Mouse (Mus musculus) MEL (cell line): ENCODE data around the gene Cnn2. TPM values are rescaled to one million over a fixed set of nuclear protein-coding genes. Genes with fewer than 3 reads are reported as not detected.

ENCODE experiments used
- DNase-seq: peaks from one replicate; pipeline ENCODE4 v3.0.0; 2011; ENCODE audit warnings: low read depth, low spot score
- H3K27ac ChIP-seq: 2 replicates; pipeline ENCODE4 v1.5.1; 2012; ENCODE audit warnings: low read depth, mild to moderate bottlenecking, control low read depth, low read length, moderate library complexity; ENCODE audit not compliant: control insufficient read depth
- H3K27me3 ChIP-seq, 2 experiments: fragments of 150-350 bp in 1 of 2; sonication (generic) in 1 of 2; 2 replicates each; pipeline ENCODE4 v1.6.1; 2012; ENCODE audit warnings: low read length in 2 of 2, mild to moderate bottlenecking in 2 of 2, improper control_type of control experiment in 1 of 2, moderate library complexity in 1 of 2; ENCODE audit not compliant: insufficient read depth in 2 of 2, control insufficient read depth in 1 of 2
- H3K36me3 ChIP-seq, 2 experiments: 2 replicates each; pipeline ENCODE4 v1.6.1; 2012 to 2014; ENCODE audit warnings: low read length in 2 of 2, improper control_type of control experiment in 1 of 2, inconsistent platforms in 1 of 2, mild to moderate bottlenecking in 1 of 2; ENCODE audit not compliant: insufficient read depth in 2 of 2, control insufficient read depth in 1 of 2
- H3K4me1 ChIP-seq, 2 experiments: fragments of 150-350 bp in 1 of 2; sonication (generic) in 1 of 2; 2 replicates each; pipeline ENCODE4 v1.6.1; 2012; ENCODE audit warnings: low read length in 2 of 2, improper control_type of control experiment in 1 of 2, mild to moderate bottlenecking in 1 of 2; ENCODE audit not compliant: insufficient read depth in 2 of 2, control insufficient read depth in 1 of 2
- H3K4me3 ChIP-seq, 2 experiments: fragments of 150-350 bp in 1 of 2; sonication (generic) in 1 of 2; 2 replicates each; pipeline ENCODE4 v1.5.1; 2012; ENCODE audit warnings: low read depth in 2 of 2, low read length in 2 of 2, mild to moderate bottlenecking in 2 of 2, moderate library complexity in 2 of 2, control low read depth in 1 of 2, improper control_type of control experiment in 1 of 2; ENCODE audit not compliant: control insufficient read depth in 1 of 2, insufficient read depth in 1 of 2
- H3K79me2 ChIP-seq: 2 replicates; pipeline ENCODE4 v1.6.1; 2012; ENCODE audit warnings: mild to moderate bottlenecking, low read length, moderate library complexity; ENCODE audit not compliant: control insufficient read depth, poor library complexity, insufficient read depth
- H3K9ac ChIP-seq: 2 replicates; pipeline ENCODE4 v1.6.1; 2012; ENCODE audit warnings: low read depth, mild to moderate bottlenecking, control low read depth, low read length, moderate library complexity; ENCODE audit not compliant: control insufficient read depth, poor library complexity, severe bottlenecking
- H3K9me3 ChIP-seq: fragments of 150-350 bp; sonication (generic); replicated peaks from 2 replicates; pipeline ENCODE4 v1.6.1; 2012; ENCODE audit warnings: mild to moderate bottlenecking, low read length, improper control_type of control experiment, moderate library complexity; ENCODE audit not compliant: insufficient read depth
- BHLHE40 ChIP-seq: IDR thresholded peaks from 2 replicates; pipeline ENCODE4 v1.6.1; 2012; ENCODE audit warnings: low read depth, mild to moderate bottlenecking, inconsistent platforms, low read length, improper control_type of control experiment, borderline replicate concordance
- CHD1 ChIP-seq: IDR thresholded peaks from 2 replicates; pipeline ENCODE4 v1.6.1; 2012; ENCODE audit warnings: low read depth, mild to moderate bottlenecking, inconsistent platforms, low read length, improper control_type of control experiment
- CTCF ChIP-seq, 3 experiments: IDR thresholded peaks in 2 of 3; conservative IDR thresholded peaks in 1 of 3; 2 replicates each; pipeline ENCODE4 v1.5.1; 2011 to 2012; ENCODE audit warnings: low read length in 3 of 3, low read depth in 2 of 3, mild to moderate bottlenecking in 2 of 3, improper control_type of control experiment in 1 of 3, inconsistent platforms in 1 of 3, mixed read lengths in 1 of 3, moderate library complexity in 1 of 3; ENCODE audit not compliant: control insufficient read depth in 1 of 3, insufficient read depth in 1 of 3, poor library complexity in 1 of 3, severe bottlenecking in 1 of 3
- EP300 ChIP-seq, 2 experiments: IDR thresholded peaks; 2 replicates each; pipeline ENCODE4 v1.6.1; 2011; ENCODE audit warnings: improper control_type of control experiment in 2 of 2, low read length in 2 of 2, low read depth in 1 of 2, mild to moderate bottlenecking in 1 of 2
- ETS1 ChIP-seq: IDR thresholded peaks from 2 replicates; pipeline ENCODE4 v1.6.1; 2012; ENCODE audit warnings: low read depth, mild to moderate bottlenecking, inconsistent platforms, low read length, improper control_type of control experiment, moderate library complexity
- GABPA ChIP-seq: IDR thresholded peaks from 2 replicates; pipeline ENCODE4 v1.6.1; 2012; ENCODE audit warnings: low read depth, mild to moderate bottlenecking, inconsistent platforms, low read length, improper control_type of control experiment, moderate library complexity
- GATA1 ChIP-seq: IDR thresholded peaks from 2 replicates; pipeline ENCODE4 v1.6.1; 2011; ENCODE audit warnings: low read depth, low read length, improper control_type of control experiment
- HCFC1 ChIP-seq: IDR thresholded peaks from 2 replicates; pipeline ENCODE4 v1.6.1; 2012; ENCODE audit warnings: low read depth, mild to moderate bottlenecking, inconsistent platforms, low read length, improper control_type of control experiment, moderate library complexity
- KAT2A ChIP-seq: conservative IDR thresholded peaks from 2 replicates; pipeline ENCODE4 v1.6.1; 2012; ENCODE audit warnings: low read depth, low read length, improper control_type of control experiment, inconsistent platforms
- MAX ChIP-seq: IDR thresholded peaks from 2 replicates; pipeline ENCODE4 v1.6.1; 2011; ENCODE audit warnings: low read length, improper control_type of control experiment
- MAZ ChIP-seq: IDR thresholded peaks from 2 replicates; pipeline ENCODE4 v1.6.1; 2012; ENCODE audit warnings: low read depth, mild to moderate bottlenecking, inconsistent platforms, low read length, improper control_type of control experiment
- MXI1 ChIP-seq: IDR thresholded peaks from 2 replicates; pipeline ENCODE4 v1.6.1; 2011; ENCODE audit warnings: mild to moderate bottlenecking, low read depth, low read length, improper control_type of control experiment
- MYC ChIP-seq: IDR thresholded peaks from 2 replicates; pipeline ENCODE4 v1.6.1; 2011; ENCODE audit warnings: low read depth, mild to moderate bottlenecking, low read length, improper control_type of control experiment, moderate library complexity
- NRF1 ChIP-seq: IDR thresholded peaks from 2 replicates; pipeline ENCODE4 v1.6.1; 2014; ENCODE audit warnings: low read depth, mild to moderate bottlenecking, inconsistent platforms, low read length, improper control_type of control experiment, moderate library complexity; ENCODE audit not compliant: poor library complexity, insufficient read depth, severe bottlenecking
- POLR2A ChIP-seq, 2 experiments: IDR thresholded peaks; 2 replicates each; pipeline ENCODE4 v1.6.1; 2011 to 2012; ENCODE audit warnings: low read length in 2 of 2, mild to moderate bottlenecking in 2 of 2, control low read depth in 1 of 2, improper control_type of control experiment in 1 of 2, low read depth in 1 of 2, moderate library complexity in 1 of 2; ENCODE audit not compliant: control insufficient read depth in 1 of 2, insufficient read depth in 1 of 2, poor library complexity in 1 of 2
- RAD21 ChIP-seq: IDR thresholded peaks from 2 replicates; pipeline ENCODE4 v1.6.1; 2011; ENCODE audit warnings: mild to moderate bottlenecking, low read depth, low read length, improper control_type of control experiment
- RCOR1 ChIP-seq: IDR thresholded peaks from 2 replicates; pipeline ENCODE4 v1.6.1; 2012; ENCODE audit warnings: low read depth, mild to moderate bottlenecking, inconsistent platforms, low read length, improper control_type of control experiment
- SIN3A ChIP-seq: IDR thresholded peaks from 2 replicates; pipeline ENCODE4 v1.6.1; 2012; ENCODE audit warnings: low read length, improper control_type of control experiment, inconsistent platforms
- SMC3 ChIP-seq: IDR thresholded peaks from 2 replicates; pipeline ENCODE4 v1.6.1; 2011; ENCODE audit warnings: low read depth, low read length, improper control_type of control experiment
- TAL1 ChIP-seq: IDR thresholded peaks from 2 replicates; pipeline ENCODE4 v1.6.1; 2012; ENCODE audit warnings: mild to moderate bottlenecking, inconsistent platforms, low read length, moderate library complexity, mixed read lengths
- UBTF ChIP-seq: IDR thresholded peaks from 2 replicates; pipeline ENCODE4 v1.6.1; 2012; ENCODE audit warnings: low read depth, mild to moderate bottlenecking, inconsistent platforms, low read length, improper control_type of control experiment, moderate library complexity, borderline replicate concordance; ENCODE audit not compliant: insufficient read depth
- ZC3H11A ChIP-seq: IDR thresholded peaks from 2 replicates; pipeline ENCODE4 v1.6.1; 2012; ENCODE audit warnings: low read depth, mild to moderate bottlenecking, inconsistent platforms, low read length, improper control_type of control experiment
- ZMIZ1 ChIP-seq: IDR thresholded peaks from 2 replicates; pipeline ENCODE4 v1.6.1; 2012; ENCODE audit warnings: low read depth, mild to moderate bottlenecking, inconsistent platforms, low read length, improper control_type of control experiment, moderate library complexity
- ZNF384 ChIP-seq: IDR thresholded peaks from 2 replicates; pipeline ENCODE4 v1.6.1; 2012; ENCODE audit warnings: low read depth, mild to moderate bottlenecking, inconsistent platforms, low read length, improper control_type of control experiment
- polyA plus RNA-seq, 2 experiments: library from polyadenylated mRNA; stranded (reverse) in 1 of 2; unstranded in 1 of 2; fragments of >175 nt in 1 of 2; fragments of >200 nt in 1 of 2; gene quantifications; 2 replicates each; pipeline versions ENCODE4 v1.2.1 to v1.2.4; 2012; ENCODE audit warnings: low replicate concordance in 2 of 2, low read depth in 1 of 2; ENCODE audit not compliant: insufficient read length in 2 of 2, insufficient read depth in 1 of 2, missing spikeins in 1 of 2
- total RNA-seq: library from RNA; depleted of rRNA; stranded (reverse); fragments of 300-350 nt; gene quantifications from 2 replicates; pipeline ENCODE4 v1.2.3, GENCODE M21; 2012

Gene Cnn2
- total and polyA plus RNA-seq, 3 experiments, result 8.7 to 25.3 TPM; not detected in 1

- TF ChIP-seq CTCF (IDR thresholded peaks at IDR 0.05 in 2 of 3, conservative IDR thresholded peaks at IDR 0.05 in 1 of 3; ENCODE audit: control insufficient read depth in 1 of 3, insufficient read depth in 1 of 3, low read depth in 2 of 3, low read length in 3 of 3, poor library complexity in 1 of 3, severe bottlenecking in 1 of 3), result no peak
- peak; percentile 72; the same call in 1 of the 2 replicates for TF ChIP-seq MYC
- TF ChIP-seq KAT2A, result no peak
- no peak; a peak in 2 of 4 replicates for TF ChIP-seq EP300 (IDR thresholded peaks at IDR 0.05; ENCODE audit: low read depth in 1 of 2, low read length in 2 of 2)
- TF ChIP-seq SIN3A, result peak; percentile 33
Observed at GRCm38 (mm10) chr10:79985334-79986231, 2.8 kb upstream of the Cnn2 start (continued).

- H3K4me1 ChIP-seq, result peaks cover 0 to 16% of the 10 kb centered on the region in 2 experiments; a peak in 2 of 4 replicates
- H3K27ac ChIP-seq, result peak overlapping the region; percentile 88
- TF ChIP-seq KAT2A, result no peak
- no peak for TF ChIP-seq UBTF
- TF ChIP-seq GATA1, result no peak
- peak; percentile 42 for TF ChIP-seq CHD1
- peak; percentile 41; the same call in 1 of the 2 replicates for TF ChIP-seq MXI1
- TF ChIP-seq GABPA, result no peak
Observed at GRCm38 (mm10) chr10:79986232-79986878, 2.0 kb upstream of the Cnn2 start.

DNA sequence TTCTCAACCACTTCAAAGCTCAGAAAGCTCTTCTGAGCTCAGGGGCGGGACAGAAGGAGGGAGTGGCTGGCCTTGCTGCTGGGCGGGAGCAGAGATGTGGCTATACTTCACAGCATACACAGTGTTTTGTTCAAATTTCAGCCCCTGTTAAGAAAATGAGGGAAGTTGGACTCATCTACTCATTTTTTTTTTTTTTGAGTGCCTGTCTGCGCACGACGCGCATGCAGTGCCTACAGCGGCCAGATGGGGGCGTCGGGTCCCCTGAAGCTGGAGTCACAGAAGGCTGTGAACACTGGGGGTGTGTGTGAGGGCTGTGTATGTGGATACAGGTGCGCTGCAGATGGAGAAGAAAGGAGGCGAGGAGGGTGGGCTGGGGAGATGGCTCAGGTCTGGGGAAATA, 1.4 kb upstream of the Cnn2 start:
- peaks cover 17% of the 10 kb centered on the region for H3K79me2 ChIP-seq
- peaks cover 0 to 5% of the 10 kb centered on the region in 2 experiments; a peak in 2 of 4 replicates for H3K36me3 ChIP-seq
- no peaks in the 10 kb centered on the region for H3K9me3 ChIP-seq
- no peaks in the 10 kb centered on the region for H3K27me3 ChIP-seq
- H3K4me1 ChIP-seq, result peaks cover 0 to 16% of the 10 kb centered on the region in 2 experiments; a peak in 2 of 4 replicates
- peak overlapping the region; percentile 79 for H3K9ac ChIP-seq
- peak; percentile 94 for DNase-seq
- peak overlapping the region; percentile 88 for H3K27ac ChIP-seq
- peak overlapping the region; percentile 55 to 62 for H3K4me3 ChIP-seq
- TF ChIP-seq TAL1 (no peak), ZMIZ1 (no peak), POLR2A (IDR thresholded peaks at IDR 0.05; ENCODE audit: control insufficient read depth in 1 of 2, insufficient read depth in 1 of 2, low read depth in 1 of 2, low read length in 2 of 2, poor library complexity in 1 of 2) (no peak), HCFC1 (peak; percentile 68; the same call in 1 of the 2 replicates), MAZ (0 out of 2 replicates have a peak, but pooled peaks have one; percentile 53), ZNF384 (peak; percentile 99), MYC (peak; percentile 59; the same call in 1 of the 2 replicates), ZC3H11A (peak; percentile 69), BHLHE40 (no peak), SIN3A (peak; percentile 92), CTCF (IDR thresholded peaks at IDR 0.05 in 2 of 3, conservative IDR thresholded peaks at IDR 0.05 in 1 of 3; ENCODE audit: control insufficient read depth in 1 of 3, insufficient read depth in 1 of 3, low read depth in 2 of 3, low read length in 3 of 3, poor library complexity in 1 of 3, severe bottlenecking in 1 of 3) (peak; percentile 88 to 96 (median 91)), RAD21 (peak; percentile 74), MAX (peak; percentile 71), EP300 (IDR thresholded peaks at IDR 0.05; ENCODE audit: low read depth in 1 of 2, low read length in 2 of 2) (0 out of 4 replicates have a peak, but pooled peaks of 1 of the 2 experiments have one; percentile 5), NRF1 (peak; percentile 61), MXI1 (peak; percentile 77), ETS1 (peak; percentile 42; the same call in 1 of the 2 replicates), RCOR1 (peak; percentile 35; the same call in 1 of the 2 replicates), SMC3 (peak; percentile 89)

More at GRCm38 (mm10) chr10:79986232-79986878, 2.0 kb upstream of the Cnn2 start:
- Histone ChIP-seq H3K27me3 (no peaks in the 10 kb centered on the region), H3K36me3 (peaks cover 0 to 5% of the 10 kb centered on the region in 2 experiments; a peak in 2 of 4 replicates), H3K9ac (peak overlapping the region; percentile 79), H3K4me3 (peak overlapping the region; percentile 55 to 62), H3K9me3 (no peaks in the 10 kb centered on the region), H3K79me2 (peaks cover 21% of the 10 kb centered on the region)
- peak; percentile 63 for DNase-seq
